Mouse (Mus musculus) fat pad, adult 2 months (tissue): ENCODE measurements around the gene E2f1.

Experiments used
- DNase-seq: peaks from one replicate; pipeline ENCODE4 v3.0.0-alpha.2; 2011; ENCODE audit warnings: low read depth, low spot score; ENCODE audit errors: extremely low read depth

The E2f1 gene

GRCm38 (mm10) chr2:154552424-154552907 lies 17.2 kb downstream of the E2f1 start:
- DNase-seq = no peak

GRCm38 (mm10) chr2:154551927-154552326 lies 17.8 kb downstream of the E2f1 start:
- no peak for DNase-seq

GRCm38 (mm10) chr2:154551476-154551875 lies 18.2 kb downstream of the E2f1 start, which contains the start of gene Actl10:
TSS of gene Actl10 (plus strand) at chr2:154551776.
- no peak for DNase-seq

- no peak for DNase-seq
Observed at GRCm38 (mm10) chr2:154550937-154551336, 18.8 kb downstream of the E2f1 start.

- DNase-seq = no peak
Observed at GRCm38 (mm10) chr2:154549886-154550189, 19.9 kb downstream of the E2f1 start.

GRCm38 (mm10) chr2:154549127-154549885 lies 20.4 kb downstream of the E2f1 start:
- DNase-seq = no peak

- DNase-seq = no peak
Observed at GRCm38 (mm10) chr2:154548688-154549087, 21.0 kb downstream of the E2f1 start.

- no peak for DNase-seq
Observed at GRCm38 (mm10) chr2:154546711-154547110, 23.0 kb downstream of the E2f1 start, which contains the start of gene 1700003F12Rik. TSS of gene 1700003F12Rik (plus strand) at chr2:154547085.

- DNase-seq = no peak
Observed at GRCm38 (mm10) chr2:154543567-154544347, 25.9 kb downstream of the E2f1 start.

GRCm38 (mm10) chr2:154541630-154542029 lies 28.1 kb downstream of the E2f1 start:
- no peak for DNase-seq

- DNase-seq = no peak
Observed at GRCm38 (mm10) chr2:154539720-154540119, 30.0 kb downstream of the E2f1 start.

GRCm38 (mm10) chr2:154538710-154539109 lies 31.0 kb downstream of the E2f1 start:
- DNase-seq = no peak

GRCm38 (mm10) chr2:154538310-154538709 lies 31.4 kb downstream of the E2f1 start:
- no peak for DNase-seq

GRCm38 (mm10) chr2:154534704-154535270 lies 34.9 kb downstream of the E2f1 start:
- no peak for DNase-seq

- DNase-seq = no peak
Observed at GRCm38 (mm10) chr2:154532888-154533287, 36.8 kb downstream of the E2f1 start.

GRCm38 (mm10) chr2:154526531-154526930 lies 43.2 kb downstream of the E2f1 start:
- DNase-seq = no peak

GRCm38 (mm10) chr2:154525285-154525684 lies 44.4 kb downstream of the E2f1 start:
- no peak for DNase-seq

GRCm38 (mm10) chr2:154522334-154522733 lies 47.4 kb downstream of the E2f1 start:
- no peak for DNase-seq

GRCm38 (mm10) chr2:154521449-154521848 lies 48.2 kb downstream of the E2f1 start:
- no peak for DNase-seq

GRCm38 (mm10) chr2:154517424-154517823 lies 52.3 kb downstream of the E2f1 start:
- no peak for DNase-seq

- DNase-seq = no peak
Observed at GRCm38 (mm10) chr2:154516944-154517343, 52.7 kb downstream of the E2f1 start.

GRCm38 (mm10) chr2:154510141-154510540 lies 59.6 kb downstream of the E2f1 start:
- no peak for DNase-seq
